Mouse (Mus musculus) ES-Bruce4 (cell line): ENCODE results near the gene Ifit2. TPM values are rescaled to one million over a fixed set of nuclear protein-coding genes. Genes with fewer than 3 reads are reported as not detected.

ENCODE experiments used
- H3K27ac ChIP-seq: 2 replicates; pipeline ENCODE4 v1.5.1; 2012; ENCODE audit warnings: low read length, inconsistent platforms; ENCODE audit not compliant: insufficient read depth
- H3K27me3 ChIP-seq: 2 replicates; pipeline ENCODE4 v1.6.1; 2012; ENCODE audit warnings: mild to moderate bottlenecking, low read length, inconsistent platforms; ENCODE audit not compliant: control insufficient read depth, poor library complexity, insufficient read depth, severe bottlenecking
- H3K36me3 ChIP-seq: 2 replicates; pipeline ENCODE4 v1.6.1; 2012; ENCODE audit warnings: inconsistent platforms, mild to moderate bottlenecking, low read length, moderate library complexity; ENCODE audit not compliant: control insufficient read depth, poor library complexity, insufficient read depth, severe bottlenecking
- H3K4me1 ChIP-seq: one replicate; pipeline ENCODE4 v1.8.1; 2011; ENCODE audit warnings: low read length; ENCODE audit not compliant: control insufficient read depth, insufficient read depth
- H3K4me3 ChIP-seq: 2 replicates; pipeline ENCODE4 v1.5.1; 2011; ENCODE audit warnings: low read depth, mild to moderate bottlenecking, low read length
- H3K9ac ChIP-seq: 2 replicates; pipeline ENCODE4 v1.6.1; 2012; ENCODE audit warnings: low read depth, mild to moderate bottlenecking, inconsistent platforms; ENCODE audit not compliant: poor library complexity, severe bottlenecking
- H3K9me3 ChIP-seq: replicated peaks from 2 replicates; pipeline ENCODE4 v1.6.1; 2012; ENCODE audit warnings: mild to moderate bottlenecking, low read length, inconsistent platforms; ENCODE audit not compliant: control insufficient read depth, poor library complexity, insufficient read depth, severe bottlenecking
- CTCF ChIP-seq: IDR thresholded peaks from one replicate; pipeline ENCODE4 v1.8.1; 2011; ENCODE audit warnings: low read depth, low read length
- EP300 ChIP-seq: IDR thresholded peaks from 2 replicates; pipeline ENCODE4 v1.6.1; 2011; ENCODE audit warnings: low read depth, low read length; ENCODE audit not compliant: insufficient read depth
- POLR2A ChIP-seq: IDR thresholded peaks from one replicate; pipeline ENCODE4 v1.8.1; 2011; ENCODE audit warnings: low read length; ENCODE audit not compliant: insufficient read depth
- polyA plus RNA-seq: library from polyadenylated mRNA; stranded (reverse); fragments of >200 nt; gene quantifications from 2 replicates; pipeline ENCODE4 v1.2.4, GENCODE M21; 2011; ENCODE audit warnings: low read depth; ENCODE audit not compliant: missing spikeins, insufficient read depth, insufficient read length

Ifit2 gene
- polyA plus RNA-seq, 1 experiment, result 1.9 TPM

- H3K4me1 ChIP-seq, result no peaks in the 10 kb centered on the region
- H3K9me3 ChIP-seq, result no peaks in the 10 kb centered on the region
- no peaks in the 10 kb centered on the region for H3K27me3 ChIP-seq
- TF ChIP-seq EP300 (no peak), POLR2A (no peak), CTCF (no peak)
- no peaks in the 10 kb centered on the region for H3K36me3 ChIP-seq
- no peak overlapping the region for H3K9ac ChIP-seq
- no peak overlapping the region for H3K4me3 ChIP-seq
- no peak overlapping the region for H3K27ac ChIP-seq
Observed at GRCm38 (mm10) chr19:34624663-34625062, 74.2 kb downstream of the Ifit2 start.

Other genes with a start within 250 kb of the Ifit2 start
- not detected in 2 replicates for gene Ch25h, start 75.5 kb upstream of the Ifit2 start, polyA plus RNA-seq
- 14.5 and 20.7 TPM in 2 replicates for gene Lipa, start 23.2 kb upstream of the Ifit2 start, polyA plus RNA-seq
- gene Ifit3, start 32.8 kb downstream of the Ifit2 start, polyA plus RNA-seq, result 3.0 and 4.9 TPM in 2 replicates
- gene Ifit1bl1, start 51.3 kb downstream of the Ifit2 start, polyA plus RNA-seq, result not detected in 2 replicates
- 0.35 TPM in 1 of 2 replicates, not detected in the other for gene Ifit3b, start 57.3 kb downstream of the Ifit2 start, polyA plus RNA-seq
- gene Ifit1bl2, start 90.0 kb downstream of the Ifit2 start, polyA plus RNA-seq, result not detected in 2 replicates
- 1.5 and 2.5 TPM in 2 replicates for gene Ifit1, start 90.2 kb downstream of the Ifit2 start, polyA plus RNA-seq
- 0.68 and 1.2 TPM in 2 replicates for gene Slc16a12, start 196.6 kb downstream of the Ifit2 start, polyA plus RNA-seq